ENCODE assay signal across 11 mouse cellular contexts in genomic region chr11:74826151-74826550, GRCm38 (mm10). TPM values are rescaled to one million over a fixed set of nuclear protein-coding genes. Genes with fewer than 3 reads are reported as not detected.
DNase-seq lines count a peak whose midpoint lies in the region; ATAC-seq and TF ChIP-seq lines count a peak whose summit lies in the region.
"Had no signal": no experiment of that assay in that cellular context is flagged by ENCODE, and none has a peak within 500 bp of the region (broad histone marks: within the 10 kb centered on the region; RNA-seq: fewer than 3 reads in every experiment).

No protein-coding gene starts in this region.

- no peak for TF ChIP-seq CTCF in lung, embryonic 14.5 days (IDR thresholded peaks at IDR 0.05; ENCODE audit: low read depth)
- no peak for TF ChIP-seq CTCF in lung, adult 2 months (IDR thresholded peaks at IDR 0.05; ENCODE audit: insufficient read depth, low read length)
- TF ChIP-seq CTCF in stomach, postnatal 0 days (IDR thresholded peaks at IDR 0.05; ENCODE audit: low read depth): no peak

- no peaks in the 10 kb centered on the region for H3K9me3 ChIP-seq in lung, embryonic 14.5 days (ENCODE audit: low read depth, low read length)
- no peaks in the 10 kb centered on the region for H3K9me3 ChIP-seq in stomach, postnatal 0 days (ENCODE audit: control insufficient read depth, low read length)
- H3K9me3 ChIP-seq in hindbrain, embryonic 13.5 days: no peaks in the 10 kb centered on the region

- peaks cover 18% of the 10 kb centered on the region; the same call in 1 of the 2 replicates for H3K36me3 ChIP-seq in lung, embryonic 14.5 days (ENCODE audit: insufficient read depth)
- no peaks in the 10 kb centered on the region for H3K36me3 ChIP-seq in stomach, postnatal 0 days (ENCODE audit: control insufficient read depth, insufficient read depth, low read length)
- no peaks in the 10 kb centered on the region for H3K36me3 ChIP-seq in hindbrain, embryonic 13.5 days

- no peak overlapping the region for H3K4me3 ChIP-seq in lung, embryonic 14.5 days (ENCODE audit: low read depth, low read length)
- H3K4me3 ChIP-seq in lung, adult 2 months (replicated peaks; ENCODE audit: extremely low read depth, low read depth, low read length): no peak overlapping the region
- H3K4me3 ChIP-seq in stomach, postnatal 0 days (ENCODE audit: low read depth, low read length): no peak overlapping the region
- H3K4me3 ChIP-seq in hindbrain, embryonic 13.5 days: no peak overlapping the region

- H3K4me1 ChIP-seq in lung, embryonic 14.5 days (ENCODE audit: insufficient read depth): peaks cover 5% of the 10 kb centered on the region; the same call in 1 of the 2 replicates
- H3K4me1 ChIP-seq in lung, adult 2 months (ENCODE audit: control insufficient read depth, insufficient read depth, low read length): peaks cover 13% of the 10 kb centered on the region
- H3K4me1 ChIP-seq in stomach, postnatal 0 days (replicated peaks; ENCODE audit: control insufficient read depth, insufficient read depth): no peaks in the 10 kb centered on the region
- peaks cover 16% of the 10 kb centered on the region for H3K4me1 ChIP-seq in hindbrain, embryonic 13.5 days (replicated peaks)

- no peak for ATAC-seq in lung, embryonic 14.5 days (ENCODE audit: insufficient read depth)
- ATAC-seq in stomach, postnatal 0 days (ENCODE audit: low FRiP score, low TSS enrichment): no peak; the same call in 1 of the 2 replicates
- no peak for ATAC-seq in activated CD4-positive, CD25-positive, alpha-beta regulatory T cell, adult 4 months
- no peak for ATAC-seq in hindbrain, embryonic 13.5 days (ENCODE audit: low FRiP score)

- TF ChIP-seq EP300 in stomach, postnatal 0 days (optimal IDR thresholded peaks at IDR 0.05): no peak

- DNase-seq in lung, embryonic 14.5 days: peak; percentile 28
- no peak for DNase-seq in lung, adult 2 months
- peak; percentile 69 for DNase-seq in adrenal gland, postnatal 10 days
- peak; percentile 67 for DNase-seq in kidney, postnatal 14 days
- DNase-seq in stomach, postnatal 0 days (ENCODE audit: low spot score): peak; percentile 58
- DNase-seq in frontal cortex, postnatal 25 days (ENCODE audit: low spot score in 2 of 2): no peak
- DNase-seq: cerebellum, adult 18-20 months; gastrocnemius, postnatal 10 days; right cerebral cortex, postnatal 4 days had no signal

- no peak for TF ChIP-seq POLR2A in lung, adult 2 months (IDR thresholded peaks at IDR 0.05; ENCODE audit: borderline replicate concordance, extremely low read depth, low read depth, low read length)

- no peak overlapping the region for H3K27ac ChIP-seq in lung, embryonic 14.5 days (ENCODE audit: low read depth)
- H3K27ac ChIP-seq in stomach, postnatal 0 days (replicated peaks): peak overlapping the region; percentile 35
- H3K27ac ChIP-seq in hindbrain, embryonic 13.5 days: no peak overlapping the region

- no peaks in the 10 kb centered on the region for H3K27me3 ChIP-seq in lung, embryonic 14.5 days (ENCODE audit: insufficient read depth, low read length)
- no peaks in the 10 kb centered on the region for H3K27me3 ChIP-seq in stomach, postnatal 0 days (ENCODE audit: control insufficient read depth, insufficient read depth, low read length)
- no peaks in the 10 kb centered on the region for H3K27me3 ChIP-seq in hindbrain, embryonic 13.5 days

- WGBS in lung, embryonic 14.5 days: 62% methylated on average over 7 of the region's 7 CpGs
- 38% methylated on average over 7 of the region's 7 CpGs for WGBS in lung, adult 2 months
- 58% methylated on average over 7 of the region's 7 CpGs for WGBS in stomach, postnatal 0 days
- 67% methylated on average over 7 of the region's 7 CpGs for WGBS in hindbrain, embryonic 13.5 days

- no peak overlapping the region for H3K9ac ChIP-seq in lung, embryonic 14.5 days
- no peak overlapping the region for H3K9ac ChIP-seq in stomach, postnatal 0 days (ENCODE audit: low read length)
- H3K9ac ChIP-seq in hindbrain, embryonic 13.5 days: no peak overlapping the region

- H3K4me2 ChIP-seq in lung, embryonic 14.5 days: no peak overlapping the region
- H3K4me2 ChIP-seq in stomach, postnatal 0 days (replicated peaks; ENCODE audit: low read depth): no peak overlapping the region
- H3K4me2 ChIP-seq in hindbrain, embryonic 13.5 days: no peak overlapping the region

RNA-seq across cellular contexts. Expression of gene Mnt, which starts 4.6 kb away (rescaled TPM):
- polyA plus RNA-seq in lung, embryonic 14.5 days (2014; fragmentation: Nextera tagmentation; extraction: Ambion mirVana): 4.3 and 4.4 TPM in 2 replicates
- polyA plus RNA-seq in lung, adult 2 months (2012; rRNA removed): 21.3 and 22.2 TPM in 2 replicates
- 10 to 100 TPM; 19.1 to 20.6 TPM for total RNA-seq in adrenal gland, postnatal 10 days (2021)
- 2.5 and 2.6 TPM in 2 replicates for polyA plus RNA-seq in stomach, postnatal 0 days (2015; fragmentation: Nextera tagmentation; extraction: Ambion mirVana)
- 1 to 10 TPM; 5.4 to 6.9 TPM for polyA plus RNA-seq in activated CD4-positive, CD25-positive, alpha-beta regulatory T cell, adult 4 months (2017; shearing (Covaris generic))
- 9.0 and 9.1 TPM in 2 replicates for polyA plus RNA-seq in hindbrain, embryonic 13.5 days (2015; fragmentation: Nextera tagmentation; extraction: Ambion mirVana)

RNA-seq across cellular contexts. Expression of gene Mettl16, which starts 55.5 kb away (rescaled TPM):
- 39.2 and 39.8 TPM in 2 replicates for polyA plus RNA-seq in lung, embryonic 14.5 days (2014; fragmentation: Nextera tagmentation; extraction: Ambion mirVana)
- polyA plus RNA-seq in lung, adult 2 months (2012; rRNA removed): 2.5 and 2.6 TPM in 2 replicates
- total RNA-seq in adrenal gland, postnatal 10 days (2021): 10 to 100 TPM; 19.3 to 21.3 TPM
- 13.4 and 13.9 TPM in 2 replicates for polyA plus RNA-seq in stomach, postnatal 0 days (2015; fragmentation: Nextera tagmentation; extraction: Ambion mirVana)
- 10 to 100 TPM; 26.3 to 33.5 TPM for polyA plus RNA-seq in activated CD4-positive, CD25-positive, alpha-beta regulatory T cell, adult 4 months (2017; shearing (Covaris generic))
- polyA plus RNA-seq in hindbrain, embryonic 13.5 days (2015; fragmentation: Nextera tagmentation; extraction: Ambion mirVana): 53.8 and 55.4 TPM in 2 replicates

Comparison
In these comparisons a context has a peak if more than half of its experiments do, and no peak if none do; other contexts are left out.
1. DNase-seq: peak in lung, embryonic 14.5 days (single experiment), adrenal gland, postnatal 10 days (single experiment), kidney, postnatal 14 days (single experiment) and stomach, postnatal 0 days (single experiment); none in lung, adult 2 months (single experiment) and frontal cortex, postnatal 25 days (0 of 2).